Mouse (Mus musculus) hindbrain, embryonic 16.5 days (tissue): ENCODE measurements around the gene Dapk2. TPM values are rescaled to one million over a fixed set of nuclear protein-coding genes. Genes with fewer than 3 reads are reported as not detected.

ENCODE experiments used
- ATAC-seq: fragments of 200-750 bp; cut with Nextera tagmentation; 2 replicates; pipeline ENCODE4 v1.8.0; 2017; ENCODE audit warnings: moderate TSS enrichment, moderate library complexity
- H3K27ac ChIP-seq: fragments of 300-500 bp; sonication (generic); 2 replicates; pipeline ENCODE4 v1.5.1; 2014; ENCODE audit warnings: low read depth, mild to moderate bottlenecking, control low read depth, low read length, moderate library complexity
- H3K27me3 ChIP-seq: fragments of 300-500 bp; sonication (generic); replicated peaks from 2 replicates; pipeline ENCODE4 v1.6.1; 2014; ENCODE audit warnings: low read length; ENCODE audit not compliant: control insufficient read depth, insufficient read depth
- H3K36me3 ChIP-seq: fragments of 300-500 bp; sonication (generic); 2 replicates; pipeline ENCODE4 v1.6.1; 2014; ENCODE audit warnings: mild to moderate bottlenecking, low read length, moderate library complexity, mixed read lengths; ENCODE audit not compliant: control insufficient read depth, insufficient read depth
- H3K4me1 ChIP-seq: fragments of 300-500 bp; sonication (generic); 2 replicates; pipeline ENCODE4 v1.6.1; 2014; ENCODE audit warnings: low read depth, low read length; ENCODE audit not compliant: control insufficient read depth, insufficient read depth
- H3K4me2 ChIP-seq: fragments of 300-500 bp; sonication (generic); 2 replicates; pipeline ENCODE4 v1.6.1; 2014; ENCODE audit warnings: mild to moderate bottlenecking, low read length, control low read depth, moderate library complexity
- H3K4me3 ChIP-seq: fragments of 300-500 bp; sonication (generic); 2 replicates; pipeline ENCODE4 v1.5.1; 2014; ENCODE audit warnings: mild to moderate bottlenecking, low read length, control low read depth, moderate library complexity
- H3K9ac ChIP-seq: fragments of 300-500 bp; sonication (generic); 2 replicates; pipeline ENCODE4 v1.6.1; 2014; ENCODE audit warnings: low read depth, mild to moderate bottlenecking, control low read depth, low read length, moderate library complexity
- H3K9me3 ChIP-seq: fragments of 300-500 bp; sonication (generic); 2 replicates; pipeline ENCODE4 v1.6.1; 2014; ENCODE audit warnings: mild to moderate bottlenecking, low read length, moderate library complexity; ENCODE audit not compliant: control insufficient read depth
- WGBS: fragments of 180-500 bp; shearing (Covaris S2); extraction: QIAGEN DNeasy Blood & Tissue Kit; methylation state at CpG from one replicate; pipeline ENCODE4 v1.1.7; 2014; 5-methylcytosine and 5-hydroxymethylcytosine counted together
- polyA plus RNA-seq: library from polyadenylated mRNA; unstranded; fragments of >200 nt; fragmentation: Nextera tagmentation; extraction: Ambion mirVana; gene quantifications from 2 replicates; pipeline ENCODE4 v1.2.1, GENCODE M21; 2015

The Dapk2 gene
- polyA plus RNA-seq, 1 experiment from 2014 or later: 0.79 TPM

- no peaks in the 10 kb centered on the region for H3K27me3 ChIP-seq
- 71% methylated on average over 4 of the region's 4 CpGs for WGBS
- H3K36me3 ChIP-seq: no peaks in the 10 kb centered on the region
- H3K9me3 ChIP-seq: no peaks in the 10 kb centered on the region
- H3K4me3 ChIP-seq: no peak overlapping the region
- H3K4me1 ChIP-seq: no peaks in the 10 kb centered on the region
- ATAC-seq: no peak
- H3K9ac ChIP-seq: no peak overlapping the region
- no peak overlapping the region for H3K27ac ChIP-seq
- no peak overlapping the region for H3K4me2 ChIP-seq
Observed at GRCm38 (mm10) chr9:66243240-66243639, 85.2 kb downstream of the Dapk2 start.

- H3K9ac ChIP-seq: no peak overlapping the region
- no peak overlapping the region for H3K4me2 ChIP-seq
- H3K27ac ChIP-seq: no peak overlapping the region
- no peaks in the 10 kb centered on the region for H3K4me1 ChIP-seq
- H3K4me3 ChIP-seq: no peak overlapping the region
- H3K27me3 ChIP-seq: no peaks in the 10 kb centered on the region
- no peak for ATAC-seq
- 89% methylated on average over 5 of the region's 5 CpGs for WGBS
- H3K36me3 ChIP-seq: no peaks in the 10 kb centered on the region
- H3K9me3 ChIP-seq: no peaks in the 10 kb centered on the region
Observed at GRCm38 (mm10) chr9:66244079-66244478, 86.1 kb downstream of the Dapk2 start.

- H3K27me3 ChIP-seq: no peaks in the 10 kb centered on the region
- no peaks in the 10 kb centered on the region for H3K36me3 ChIP-seq
- H3K9me3 ChIP-seq: no peaks in the 10 kb centered on the region
- no peak overlapping the region for H3K4me3 ChIP-seq
- no peak overlapping the region for H3K4me2 ChIP-seq
- no peak overlapping the region for H3K9ac ChIP-seq
- H3K4me1 ChIP-seq: no peaks in the 10 kb centered on the region
- no peak for ATAC-seq
- no peak overlapping the region for H3K27ac ChIP-seq
- 58% methylated on average over 4 of the region's 4 CpGs for WGBS
Observed at GRCm38 (mm10) chr9:66245707-66246106, 87.7 kb downstream of the Dapk2 start.

- Histone ChIP-seq H3K27ac (no peak overlapping the region), H3K4me3 (no peak overlapping the region), H3K4me1 (no peaks in the 10 kb centered on the region), H3K27me3 (no peaks in the 10 kb centered on the region), H3K4me2 (no peak overlapping the region), H3K9ac (no peak overlapping the region), H3K9me3 (no peaks in the 10 kb centered on the region), H3K36me3 (no peaks in the 10 kb centered on the region)
- 82% methylated on average over 6 of the region's 6 CpGs for WGBS
- no peak for ATAC-seq
Observed at GRCm38 (mm10) chr9:66249281-66249680, 91.3 kb downstream of the Dapk2 start.

- H3K4me3 ChIP-seq: no peak overlapping the region
- no peak overlapping the region for H3K27ac ChIP-seq
- no peaks in the 10 kb centered on the region for H3K9me3 ChIP-seq
- no peak overlapping the region for H3K4me2 ChIP-seq
- H3K4me1 ChIP-seq: no peaks in the 10 kb centered on the region
- no peaks in the 10 kb centered on the region for H3K36me3 ChIP-seq
- H3K27me3 ChIP-seq: no peaks in the 10 kb centered on the region
- WGBS: 70% methylated on average over 6 of the region's 6 CpGs
- H3K9ac ChIP-seq: no peak overlapping the region
- no peak for ATAC-seq
Observed at GRCm38 (mm10) chr9:66251159-66251691, 93.2 kb downstream of the Dapk2 start.

- Histone ChIP-seq H3K27ac (no peak overlapping the region), H3K36me3 (no peaks in the 10 kb centered on the region), H3K4me1 (no peaks in the 10 kb centered on the region), H3K27me3 (no peaks in the 10 kb centered on the region), H3K4me3 (no peak overlapping the region), H3K9ac (no peak overlapping the region), H3K9me3 (no peaks in the 10 kb centered on the region), H3K4me2 (no peak overlapping the region)
- ATAC-seq: no peak
- 75% methylated on average over 2 of the region's 2 CpGs for WGBS
Observed at GRCm38 (mm10) chr9:66261741-66262140, 103.7 kb downstream of the Dapk2 start.

GRCm38 (mm10) chr9:66263701-66264100 lies 105.7 kb downstream of the Dapk2 start:
- H3K9me3 ChIP-seq: no peaks in the 10 kb centered on the region
- H3K4me1 ChIP-seq: no peaks in the 10 kb centered on the region
- H3K36me3 ChIP-seq: no peaks in the 10 kb centered on the region
- no peak overlapping the region for H3K4me3 ChIP-seq
- H3K9ac ChIP-seq: no peak overlapping the region
- no peak overlapping the region for H3K27ac ChIP-seq
- H3K4me2 ChIP-seq: no peak overlapping the region
- no peaks in the 10 kb centered on the region for H3K27me3 ChIP-seq
- ATAC-seq: no peak
- WGBS: 96% methylated on average over 2 of the region's 2 CpGs

GRCm38 (mm10) chr9:66265645-66266044 lies 107.6 kb downstream of the Dapk2 start:
- Histone ChIP-seq H3K27me3 (no peaks in the 10 kb centered on the region), H3K4me3 (no peak overlapping the region), H3K9me3 (no peaks in the 10 kb centered on the region), H3K9ac (no peak overlapping the region), H3K36me3 (no peaks in the 10 kb centered on the region), H3K27ac (no peak overlapping the region), H3K4me2 (no peak overlapping the region), H3K4me1 (no peaks in the 10 kb centered on the region)
- WGBS: 60% methylated on average over 2 of the region's 2 CpGs
- no peak for ATAC-seq

GRCm38 (mm10) chr9:66266237-66267170 lies 108.5 kb downstream of the Dapk2 start:
- Histone ChIP-seq H3K4me2 (no peak overlapping the region), H3K9me3 (no peaks in the 10 kb centered on the region), H3K4me3 (no peak overlapping the region), H3K36me3 (no peaks in the 10 kb centered on the region), H3K27ac (no peak overlapping the region), H3K4me1 (no peaks in the 10 kb centered on the region), H3K27me3 (no peaks in the 10 kb centered on the region), H3K9ac (no peak overlapping the region)
- 69% methylated on average over 5 of the region's 5 CpGs for WGBS
- ATAC-seq: no peak
